Mouse (Mus musculus) liver, embryonic 11.5 days (tissue): ENCODE results near the gene Trpv2. TPM values are rescaled to one million over a fixed set of nuclear protein-coding genes. Genes with fewer than 3 reads are reported as not detected.

ENCODE experiments used
- ATAC-seq: fragments of 200-750 bp; cut with Nextera tagmentation; replicated peaks from 2 replicates; pipeline ENCODE4 v1.8.0; 2017; ENCODE audit warnings: moderate number of reproducible peaks, mild to moderate bottlenecking, moderate TSS enrichment, moderate library complexity; ENCODE audit not compliant: low FRiP score
- DNase-seq: peaks from one replicate; pipeline ENCODE4 v3.0.0-alpha.2; 2017; ENCODE audit warnings: low spot score
- H3K27ac ChIP-seq: fragments of 300-500 bp; sonication (generic); 2 replicates; pipeline ENCODE4 v1.5.1; 2014; ENCODE audit warnings: mild to moderate bottlenecking, low read depth, low read length, control low read depth
- H3K27me3 ChIP-seq: fragments of 300-500 bp; sonication (generic); replicated peaks from 2 replicates; pipeline ENCODE4 v1.6.1; 2014; ENCODE audit warnings: low read length, mixed read lengths; ENCODE audit not compliant: control insufficient read depth, insufficient read depth
- H3K36me3 ChIP-seq: fragments of 300-500 bp; sonication (generic); 2 replicates; pipeline ENCODE4 v1.6.1; 2014; ENCODE audit warnings: mild to moderate bottlenecking, low read length, moderate library complexity, mixed read lengths; ENCODE audit not compliant: control insufficient read depth, insufficient read depth
- H3K4me1 ChIP-seq: fragments of 300-500 bp; sonication (generic); replicated peaks from 2 replicates; pipeline ENCODE4 v1.6.1; 2014; ENCODE audit warnings: low read length, mixed read lengths; ENCODE audit not compliant: control insufficient read depth, insufficient read depth
- H3K4me2 ChIP-seq: fragments of 300-500 bp; sonication (generic); 2 replicates; pipeline ENCODE4 v1.6.1; 2014; ENCODE audit warnings: mild to moderate bottlenecking, control low read depth, moderate library complexity
- H3K4me3 ChIP-seq: fragments of 300-500 bp; sonication (generic); 2 replicates; pipeline ENCODE4 v1.5.1; 2014; ENCODE audit warnings: low read depth, low read length, control low read depth
- H3K9ac ChIP-seq: fragments of 300-500 bp; sonication (generic); 2 replicates; pipeline ENCODE4 v1.6.1; 2014; ENCODE audit warnings: low read depth, low read length, control low read depth
- H3K9me3 ChIP-seq: fragments of 300-500 bp; sonication (generic); 2 replicates; pipeline ENCODE4 v1.6.1; 2016; ENCODE audit warnings: low read length, inconsistent platforms, mixed read lengths; ENCODE audit not compliant: control insufficient read depth
- WGBS: fragments of 180-500 bp; shearing (Covaris S2); extraction: QIAGEN DNeasy Blood & Tissue Kit; methylation state at CpG from one replicate; pipeline ENCODE4 v1.1.7; 2014; 5-methylcytosine and 5-hydroxymethylcytosine counted together
- polyA plus RNA-seq: library from polyadenylated mRNA; unstranded; fragments of >200 nt; fragmentation: Nextera tagmentation; extraction: Ambion mirVana; gene quantifications from 2 replicates; pipeline ENCODE4 v1.2.1, GENCODE M21; 2014

Gene Trpv2
- polyA plus RNA-seq, 1 experiment from 2014 or later: 10.9 TPM

GRCm38 (mm10) chr11:62610304-62610703 is 36.0 kb downstream of the Trpv2 start:
- ATAC-seq (no peak), DNase-seq (no peak)
- no peak overlapping the region for H3K4me3 ChIP-seq
- H3K36me3 ChIP-seq: peaks cover 19% of the 10 kb centered on the region
- WGBS: 83% methylated on average over 6 of the region's 6 CpGs
- no peak overlapping the region for H3K9ac ChIP-seq
- peaks cover 5% of the 10 kb centered on the region; the same call in 1 of the 2 replicates for H3K4me1 ChIP-seq
- no peaks in the 10 kb centered on the region for H3K27me3 ChIP-seq
- no peaks in the 10 kb centered on the region for H3K9me3 ChIP-seq
- no peak overlapping the region for H3K27ac ChIP-seq
- H3K4me2 ChIP-seq: no peak overlapping the region

- no peak for ATAC-seq
- WGBS: 80% methylated on average over 10 of the region's 10 CpGs
- peaks cover 3% of the 10 kb centered on the region; the same call in 1 of the 2 replicates for H3K36me3 ChIP-seq
Observed at GRCm38 (mm10) chr11:62612604-62613003, 38.3 kb downstream of the Trpv2 start.

GRCm38 (mm10) chr11:62613657-62614365 is 39.5 kb downstream of the Trpv2 start:
- 28% methylated on average over 19 of the region's 19 CpGs for WGBS
- ATAC-seq (peak; percentile 80), DNase-seq (peak; percentile 85)
- Histone ChIP-seq H3K27ac (no peak overlapping the region), H3K4me1 (no peaks in the 10 kb centered on the region), H3K36me3 (peaks cover 3% of the 10 kb centered on the region; the same call in 1 of the 2 replicates), H3K27me3 (no peaks in the 10 kb centered on the region), H3K9ac (no peak overlapping the region; the same call in 1 of the 2 replicates), H3K4me2 (peak overlapping the region; percentile 26), H3K9me3 (no peaks in the 10 kb centered on the region), H3K4me3 (no peak overlapping the region)

More at GRCm38 (mm10) chr11:62612604-62613003, 38.3 kb downstream of the Trpv2 start:
- no peak for DNase-seq
- Histone ChIP-seq H3K9ac (no peak overlapping the region), H3K4me3 (no peak overlapping the region), H3K4me2 (no peak overlapping the region), H3K4me1 (no peaks in the 10 kb centered on the region), H3K9me3 (no peaks in the 10 kb centered on the region), H3K27me3 (no peaks in the 10 kb centered on the region), H3K27ac (no peak overlapping the region)

GRCm38 (mm10) chr11:62614876-62615410 is 40.7 kb downstream of the Trpv2 start:
- Histone ChIP-seq H3K4me2 (no peak overlapping the region), H3K9ac (no peak overlapping the region), H3K4me3 (no peak overlapping the region), H3K27ac (no peak overlapping the region), H3K4me1 (no peaks in the 10 kb centered on the region), H3K9me3 (no peaks in the 10 kb centered on the region), H3K27me3 (no peaks in the 10 kb centered on the region), H3K36me3 (peaks cover 3% of the 10 kb centered on the region; the same call in 1 of the 2 replicates)
- ATAC-seq (no peak), DNase-seq (no peak)
- WGBS: 82% methylated on average over 8 of the region's 8 CpGs

- no peak overlapping the region for H3K4me2 ChIP-seq
- ATAC-seq (no peak), DNase-seq (no peak)
- peaks cover 3% of the 10 kb centered on the region; the same call in 1 of the 2 replicates for H3K36me3 ChIP-seq
- H3K9ac ChIP-seq: no peak overlapping the region
- no peak overlapping the region for H3K4me3 ChIP-seq
- no peak overlapping the region for H3K27ac ChIP-seq
- 83% methylated on average over 4 of the region's 4 CpGs for WGBS
- no peaks in the 10 kb centered on the region for H3K27me3 ChIP-seq
- H3K9me3 ChIP-seq: no peaks in the 10 kb centered on the region
- H3K4me1 ChIP-seq: no peaks in the 10 kb centered on the region
Observed at GRCm38 (mm10) chr11:62615456-62615855, 41.2 kb downstream of the Trpv2 start.

GRCm38 (mm10) chr11:62621079-62621478 is 46.8 kb downstream of the Trpv2 start:
- H3K27ac ChIP-seq: no peak overlapping the region
- 85% methylated on average over 8 of the region's 8 CpGs for WGBS
- ATAC-seq (no peak), DNase-seq (no peak)
- no peak overlapping the region for H3K9ac ChIP-seq
- H3K4me3 ChIP-seq: no peak overlapping the region
- H3K36me3 ChIP-seq: peaks cover 3% of the 10 kb centered on the region; the same call in 1 of the 2 replicates
- H3K4me1 ChIP-seq: peaks cover 25% of the 10 kb centered on the region
- no peak overlapping the region for H3K4me2 ChIP-seq
- H3K27me3 ChIP-seq: no peaks in the 10 kb centered on the region
- no peaks in the 10 kb centered on the region for H3K9me3 ChIP-seq

GRCm38 (mm10) chr11:62621586-62622283 is 47.4 kb downstream of the Trpv2 start:
- no peak overlapping the region for H3K4me3 ChIP-seq
- H3K36me3 ChIP-seq: peaks cover 2% of the 10 kb centered on the region; the same call in 1 of the 2 replicates
- whole genome bisulfite sequencing: 71% methylated on average over 4 of the region's 4 CpGs

GRCm38 (mm10) chr11:62622850-62623249 is 48.6 kb downstream of the Trpv2 start:
- H3K9ac ChIP-seq: no peak overlapping the region
- no peaks in the 10 kb centered on the region for H3K9me3 ChIP-seq
- peaks cover 25% of the 10 kb centered on the region for H3K4me1 ChIP-seq
- no peak overlapping the region for H3K27ac ChIP-seq
- WGBS: 56% methylated on average over 4 of the region's 4 CpGs
- no peak for DNase-seq
- no peak overlapping the region for H3K4me3 ChIP-seq
- H3K27me3 ChIP-seq: no peaks in the 10 kb centered on the region
- no peak for ATAC-seq
- no peak overlapping the region for H3K4me2 ChIP-seq
- no peaks in the 10 kb centered on the region for H3K36me3 ChIP-seq

More at GRCm38 (mm10) chr11:62621586-62622283, 47.4 kb downstream of the Trpv2 start:
- no peak overlapping the region for H3K4me2 ChIP-seq
- no peak overlapping the region for H3K27ac ChIP-seq
- H3K9ac ChIP-seq: no peak overlapping the region
- H3K27me3 ChIP-seq: no peaks in the 10 kb centered on the region
- peaks cover 25% of the 10 kb centered on the region for H3K4me1 ChIP-seq
- H3K9me3 ChIP-seq: no peaks in the 10 kb centered on the region
- ATAC-seq: no peak
- DNase-seq: no peak
